Mouse (Mus musculus) layer of hippocampus, adult 8-10 months (tissue): ENCODE results near the gene Entpd5. TPM values are rescaled to one million over a fixed set of nuclear protein-coding genes. Genes with fewer than 3 reads are reported as not detected.

Experiments used
- DNase-seq, 2 experiments: peaks; one replicate each; pipeline ENCODE4 v3.0.0; 2022; ENCODE audit warnings: low spot score in 2 of 2
- total RNA-seq, 4 experiments: library from RNA; stranded (reverse); gene quantifications; 2 replicates each; pipeline ENCODE4 v1.2.4; 2022

Entpd5 gene
- total RNA-seq, 4 experiments from 2014 or later: 25.2 to 30.4 (median 29.1) TPM

DNA sequence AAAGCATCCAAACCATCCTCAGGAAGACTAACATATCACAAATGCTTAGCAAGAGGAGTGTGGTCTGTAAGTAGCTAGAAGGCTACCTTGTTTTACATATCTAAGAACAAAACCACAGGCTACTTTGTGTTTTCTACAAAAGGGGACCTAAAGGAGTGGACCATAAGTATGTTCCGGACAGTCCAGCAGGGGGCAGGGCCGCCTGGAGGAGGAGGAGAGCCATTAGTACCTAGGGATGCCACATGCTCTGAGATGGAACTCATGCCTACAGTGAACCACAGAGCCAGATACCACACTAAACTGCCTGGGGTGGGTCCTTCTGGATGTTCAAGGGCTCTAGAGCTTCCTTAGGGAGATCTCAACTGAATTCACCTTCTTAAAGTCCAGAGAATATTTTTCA, 61.6 kb downstream of the Entpd5 start:
- no peak for DNase-seq

DNA sequence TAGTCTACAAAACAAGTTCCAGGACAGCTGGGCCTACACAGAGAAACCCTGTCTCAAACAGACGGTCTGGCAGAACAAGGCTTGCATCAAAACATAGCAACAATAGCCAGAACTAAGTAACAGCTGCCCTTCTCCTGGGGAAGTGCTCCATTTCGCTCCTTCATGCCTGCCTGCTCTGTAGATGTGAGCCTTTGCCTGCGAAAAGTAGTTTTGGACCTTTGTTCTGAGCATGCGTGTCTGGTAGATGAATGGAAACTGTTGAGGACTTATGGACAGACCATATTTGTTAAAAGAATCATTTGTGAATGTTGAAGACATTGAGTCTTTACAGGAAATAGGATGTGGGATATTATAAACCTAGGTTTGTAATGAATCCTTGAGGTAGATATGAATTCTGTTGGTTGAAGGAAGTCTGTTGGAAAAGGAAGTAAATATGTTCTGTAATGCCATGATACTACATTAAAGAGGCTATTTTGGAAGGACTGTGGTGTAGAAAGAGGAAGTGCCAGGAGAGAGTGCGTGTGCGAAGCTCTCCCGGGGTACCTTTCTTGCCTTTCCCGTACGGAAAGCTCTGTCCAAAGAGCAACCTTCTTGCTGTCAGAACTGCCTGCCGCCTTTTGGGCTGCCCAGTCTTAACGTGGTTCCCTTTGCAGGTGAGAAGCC, 71.7 kb downstream of the Entpd5 start:
- no peak for DNase-seq

DNA sequence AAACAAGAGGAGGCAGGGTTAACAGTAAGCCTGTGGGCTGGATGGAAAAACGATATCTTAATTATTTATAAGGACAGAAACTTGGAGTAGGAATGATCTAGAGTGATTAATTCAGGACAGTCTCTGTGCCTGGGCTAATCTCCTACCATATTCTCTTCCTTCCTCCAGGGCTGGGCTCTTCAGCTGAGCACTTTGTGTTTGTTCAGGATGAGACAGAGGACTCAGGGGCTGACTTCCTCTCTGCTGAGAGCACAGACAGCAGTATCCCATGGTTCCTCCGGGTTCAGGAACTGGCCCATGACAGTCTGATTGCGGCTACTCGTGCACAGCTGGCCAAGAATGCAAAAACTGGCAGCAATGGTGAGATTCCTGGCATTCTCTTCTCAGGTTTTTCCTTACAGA, 81.7 kb downstream of the Entpd5 start:
- no peak for DNase-seq

Other genes starting within 250 kb of the Entpd5 start
- gene Elmsan1, start 190.1 kb downstream of the Entpd5 start, total RNA-seq: 10 to 100 TPM; 21.6 to 28.5 (median 26.0) TPM
- 10 to 100 TPM; 28.9 to 48.5 (median 41.2) TPM for gene Ptgr2, start 123.8 kb downstream of the Entpd5 start, total RNA-seq
- 10 to 100 TPM; 34.6 to 44.5 (median 37.9) TPM for gene Zfp410, start 92.2 kb downstream of the Entpd5 start, total RNA-seq
- gene Coq6, start 47.4 kb downstream of the Entpd5 start, total RNA-seq: 10 to 100 TPM; 25.9 to 30.3 (median 28.5) TPM
- 10 to 100 TPM; 11.0 to 16.5 (median 13.0) TPM for gene Fam161b, start 47.2 kb downstream of the Entpd5 start, total RNA-seq
- 10 to 100 TPM in 2 of 4 experiments, 1 to 10 TPM in 2; 8.3 to 12.7 (median 10.7) TPM for gene Bbof1, start within 50 bp of the Entpd5 start, total RNA-seq
- 10 to 100 TPM in 3 of 4 experiments, 1 to 10 TPM in 1; 9.1 to 16.9 (median 13.8) TPM for gene Rnf113a2, start 8.2 kb upstream of the Entpd5 start, total RNA-seq
- 10 to 100 TPM; 55.6 to 61.6 (median 58.2) TPM for gene Aldh6a1, start 42.0 kb upstream of the Entpd5 start, total RNA-seq
- 10 to 100 TPM; 21.9 to 31.9 (median 26.3) TPM for gene Lin52, start 42.4 kb upstream of the Entpd5 start, total RNA-seq
- gene Vsx2, start 160.7 kb upstream of the Entpd5 start, total RNA-seq: under 1 TPM; 0.17 to 0.37 (median 0.24) TPM
- gene Abcd4, start 208.4 kb upstream of the Entpd5 start, total RNA-seq: 10 to 100 TPM; 14.5 to 17.4 (median 15.6) TPM
- not detected for gene Vrtn, start 232.0 kb upstream of the Entpd5 start, total RNA-seq